Mouse (Mus musculus) T-helper 2 cell (primary cell): ENCODE results near the gene Flg.

Source experiments
- in situ Hi-C: fragments of 300-600 bp; cut with MboI, MseI; formaldehyde crosslinking; loops from one replicate; pipeline ENCODE4 v1.15.1; 2025; ENCODE audit warnings: high pct_unique_total_duplicates

Flg gene

GRCm38 (mm10) chr3:93273223-93273622 is at the start of gene Flg:
Flg (plus strand) TSS chr3:93273523.
- in situ Hi-C loops, result no loop called here

- in situ Hi-C loops, result no loop called here
Observed at GRCm38 (mm10) chr3:93297542-93297941, 24.2 kb downstream of the Flg start.

- in situ Hi-C loops, result no loop called here
Observed at GRCm38 (mm10) chr3:93299832-93300231, 26.5 kb downstream of the Flg start.

- in situ Hi-C loops, result no loop called here
Observed at GRCm38 (mm10) chr3:93301896-93302295, 28.6 kb downstream of the Flg start.

GRCm38 (mm10) chr3:93306142-93306541 is 32.8 kb downstream of the Flg start:
- in situ Hi-C loops, result no loop called here

GRCm38 (mm10) chr3:93311371-93311770 is 38.0 kb downstream of the Flg start:
- in situ Hi-C loops, result no loop called here

GRCm38 (mm10) chr3:93314388-93314787 is 41.1 kb downstream of the Flg start:
- in situ Hi-C loops, result no loop called here

GRCm38 (mm10) chr3:93319449-93319848 is 46.1 kb downstream of the Flg start, which contains the start of gene Hrnr:
Hrnr (plus strand) TSS chr3:93319749.
- in situ Hi-C loops, result no loop called here

GRCm38 (mm10) chr3:93337749-93338148 is 64.4 kb downstream of the Flg start:
- in situ Hi-C loops, result no loop called here

- in situ Hi-C loops, result no loop called here
Observed at GRCm38 (mm10) chr3:93340021-93340420, 66.7 kb downstream of the Flg start.
